Mouse (Mus musculus) embryonic fibroblast, embryonic 13.5 days (primary cell): ENCODE results near the gene Banp.

Experiments
- CTCF ChIP-seq: IDR thresholded peaks from 2 replicates; pipeline ENCODE4 v1.5.1; 2011; ENCODE audit warnings: mild to moderate bottlenecking, control low read depth, low read length, moderate library complexity, borderline replicate concordance; ENCODE audit not compliant: insufficient read depth
- POLR2A ChIP-seq: IDR thresholded peaks from 2 replicates; pipeline ENCODE4 v1.6.1; 2011; ENCODE audit warnings: low read depth, mild to moderate bottlenecking, control low read depth, low read length, moderate library complexity

DNA sequence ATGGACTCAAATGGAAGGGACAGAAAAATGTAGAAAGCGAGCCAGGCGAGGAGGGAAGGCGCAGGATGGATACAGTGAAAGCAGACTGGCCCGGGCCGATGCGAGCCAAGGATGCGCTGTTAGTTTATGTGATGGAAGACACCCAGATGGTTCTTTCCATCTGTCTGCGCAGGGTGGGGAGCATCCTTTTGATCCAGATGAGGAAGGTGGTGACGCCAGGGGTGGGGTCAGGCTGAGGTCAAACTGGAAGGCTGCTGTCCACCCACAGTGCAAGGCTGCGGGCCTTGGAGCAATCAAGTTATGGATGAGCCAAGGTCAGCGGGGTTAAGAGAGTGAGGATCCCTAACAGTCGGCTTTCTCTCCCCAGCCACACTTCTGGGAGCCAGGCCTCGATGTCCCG is 13.2 kb upstream of the Banp start:
- TF ChIP-seq CTCF (no peak), POLR2A (no peak)
